Comparison of ENCODE assay signal across 9 mouse cellular contexts in the genomic region with DNA sequence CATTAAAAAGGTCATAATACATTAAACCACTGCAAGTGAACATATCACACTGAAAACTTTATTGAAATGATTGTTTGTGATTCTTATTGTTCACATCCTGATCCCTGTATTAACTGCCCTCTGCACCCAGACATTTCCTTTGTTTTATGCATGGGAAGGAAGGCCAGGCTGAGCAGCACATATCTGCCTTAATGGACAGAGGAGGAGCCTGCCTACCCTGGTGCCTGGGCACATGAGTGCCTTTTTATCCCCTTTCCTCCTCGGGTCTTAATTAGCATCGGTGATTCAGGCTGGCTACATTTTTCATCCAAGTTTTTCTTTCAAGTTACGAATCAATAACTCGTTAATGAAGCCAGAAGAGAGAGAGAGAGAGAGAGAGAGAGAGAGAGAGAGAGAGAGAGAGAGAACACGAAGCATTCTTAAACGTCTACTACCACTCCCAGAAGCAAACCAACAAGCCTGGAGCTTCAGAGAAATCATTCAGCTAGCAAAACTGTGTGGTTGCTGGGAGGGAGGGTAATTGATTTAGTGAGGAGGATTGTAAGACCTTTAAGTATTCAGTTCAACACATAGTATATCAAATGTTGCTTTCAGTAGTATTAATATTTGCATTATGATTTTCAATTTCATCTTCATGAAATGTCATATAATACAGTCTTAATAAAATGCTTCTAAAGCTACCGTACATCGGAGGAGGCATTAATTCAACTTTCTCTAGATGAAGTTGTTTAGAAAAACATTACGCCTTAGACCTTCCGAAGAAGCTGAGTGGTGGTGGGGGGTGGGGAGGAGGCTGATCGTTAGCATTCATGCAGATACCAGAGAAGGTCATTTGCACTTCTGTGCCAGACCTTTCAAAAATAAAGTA.
DNase-seq lines count a peak whose midpoint lies in the region; ATAC-seq lines count a peak whose summit lies in the region.
"Had no signal": no experiment of that assay in that cellular context is flagged by ENCODE, and none has a peak within 500 bp of the region (broad histone marks: within the 10 kb centered on the region; RNA-seq: fewer than 3 reads in every experiment).

No protein-coding gene starts in this region.

- no peak overlapping the region for H3K4me3 ChIP-seq in forebrain, embryonic 15.5 days
- H3K4me3 ChIP-seq in midbrain, embryonic 15.5 days: 0 out of 2 replicates have a peak overlapping the region, but pooled peaks have one; percentile 11

- H3K27me3 ChIP-seq in forebrain, embryonic 15.5 days: no peaks in the 10 kb centered on the region
- no peaks in the 10 kb centered on the region for H3K27me3 ChIP-seq in midbrain, embryonic 15.5 days (replicated peaks)

- WGBS in forebrain, embryonic 15.5 days: 17% methylated on average over 11 of the region's 11 CpGs
- WGBS in midbrain, embryonic 15.5 days: 26% methylated on average over 11 of the region's 11 CpGs

- H3K27ac ChIP-seq in forebrain, embryonic 15.5 days (replicated peaks): no peak overlapping the region
- H3K27ac ChIP-seq in midbrain, embryonic 15.5 days: no peak overlapping the region; the same call in 1 of the 2 replicates

- no peaks in the 10 kb centered on the region for H3K36me3 ChIP-seq in forebrain, embryonic 15.5 days
- H3K36me3 ChIP-seq in midbrain, embryonic 15.5 days (replicated peaks): no peaks in the 10 kb centered on the region

- H3K9me3 ChIP-seq in forebrain, embryonic 15.5 days: no peaks in the 10 kb centered on the region
- no peaks in the 10 kb centered on the region for H3K9me3 ChIP-seq in midbrain, embryonic 15.5 days

- H3K4me2 ChIP-seq in forebrain, embryonic 15.5 days (replicated peaks): 0 out of 2 replicates have a peak overlapping the region, but pooled peaks have one; percentile 17
- peak overlapping the region; percentile 27; the same call in 1 of the 2 replicates for H3K4me2 ChIP-seq in midbrain, embryonic 15.5 days
- H3K4me2 ChIP-seq: liver, embryonic 11.5 days had no signal

- ATAC-seq in forebrain, embryonic 15.5 days (replicated peaks): peak; percentile 66
- ATAC-seq in midbrain, embryonic 15.5 days (replicated peaks): peak; percentile 69

- no peak overlapping the region for H3K9ac ChIP-seq in forebrain, embryonic 15.5 days (replicated peaks)
- H3K9ac ChIP-seq in midbrain, embryonic 15.5 days: no peak overlapping the region

- peaks cover 8% of the 10 kb centered on the region for H3K4me1 ChIP-seq in forebrain, embryonic 15.5 days
- H3K4me1 ChIP-seq in midbrain, embryonic 15.5 days: peaks cover 9% of the 10 kb centered on the region

- peak; percentile 54 for DNase-seq in heart, adult 11 months
- no peak for DNase-seq in heart, adult 18-20 months
- DNase-seq in Muller cell, postnatal 12 days (ENCODE audit: inconsistent ontology term): peak; percentile 44
- no peak for DNase-seq in layer of hippocampus, adult 9-10 months (ENCODE audit: low spot score)
- no peak for DNase-seq in thymus, postnatal 4 days
- DNase-seq in spleen, postnatal 14 days (ENCODE audit: low spot score in 2 of 2): no peak

Comparison
In these comparisons a context has a peak if more than half of its experiments do, and no peak if none do; other contexts are left out.
1. DNase-seq: peak in heart, adult 11 months (single experiment) and Muller cell, postnatal 12 days (single experiment); none in heart, adult 18-20 months (0 of 2), layer of hippocampus, adult 9-10 months (single experiment), thymus, postnatal 4 days (single experiment) and spleen, postnatal 14 days (0 of 2).